Mouse (Mus musculus) CH12.LX (cell line): Measurements from ENCODE around the gene Tex28.

Experiments used
- CTCF ChIP-seq, 2 experiments: IDR thresholded peaks in 1 of 2; conservative IDR thresholded peaks in 1 of 2; 2 replicates each; pipeline ENCODE4 v1.5.1; 2011 to 2012; ENCODE audit warnings: low read depth in 2 of 2, low read length in 2 of 2, improper control_type of control experiment in 1 of 2, inconsistent platforms in 1 of 2, mild to moderate bottlenecking in 1 of 2, moderate library complexity in 1 of 2
- JUND ChIP-seq: conservative IDR thresholded peaks from 2 replicates; pipeline ENCODE4 v1.6.1; 2011; ENCODE audit warnings: low read depth, low read length, improper control_type of control experiment
- MAZ ChIP-seq: IDR thresholded peaks from 2 replicates; pipeline ENCODE4 v1.6.1; 2012; ENCODE audit warnings: low read depth, mild to moderate bottlenecking, inconsistent platforms, low read length, improper control_type of control experiment, moderate library complexity
- MEF2A ChIP-seq: IDR thresholded peaks from 2 replicates; pipeline ENCODE4 v1.6.1; 2014; ENCODE audit warnings: low read depth, mild to moderate bottlenecking, inconsistent platforms, low read length, improper control_type of control experiment, borderline replicate concordance
- MXI1 ChIP-seq: IDR thresholded peaks from 2 replicates; pipeline ENCODE4 v1.6.1; 2011; ENCODE audit warnings: mild to moderate bottlenecking, low read depth, low read length, improper control_type of control experiment
- POLR2A ChIP-seq: IDR thresholded peaks from 2 replicates; pipeline ENCODE4 v1.6.1; 2011; ENCODE audit warnings: low read depth, mild to moderate bottlenecking, improper control_type of control experiment, low read length

GRCm38 (mm10) chrX:74105916-74106315 lies 61.7 kb downstream of the Tex28 start:
- no peak for TF ChIP-seq JUND
- no peak for TF ChIP-seq MAZ
- no peak for TF ChIP-seq CTCF (conservative IDR thresholded peaks at IDR 0.05 in 1 of 2, IDR thresholded peaks at IDR 0.05 in 1 of 2; ENCODE audit: low read depth in 2 of 2, low read length in 2 of 2)
- no peak for TF ChIP-seq POLR2A
- TF ChIP-seq MXI1: no peak
- no peak for TF ChIP-seq MEF2A
